Mouse (Mus musculus): ENCODE measurements at regions not wholly inside any gene's neighbourhood (a gene's known extent, or its start where the extent isn't known, plus 50 kb on each side); places are given as distances from the start of the nearest gene placed in this dataset.

DNA sequence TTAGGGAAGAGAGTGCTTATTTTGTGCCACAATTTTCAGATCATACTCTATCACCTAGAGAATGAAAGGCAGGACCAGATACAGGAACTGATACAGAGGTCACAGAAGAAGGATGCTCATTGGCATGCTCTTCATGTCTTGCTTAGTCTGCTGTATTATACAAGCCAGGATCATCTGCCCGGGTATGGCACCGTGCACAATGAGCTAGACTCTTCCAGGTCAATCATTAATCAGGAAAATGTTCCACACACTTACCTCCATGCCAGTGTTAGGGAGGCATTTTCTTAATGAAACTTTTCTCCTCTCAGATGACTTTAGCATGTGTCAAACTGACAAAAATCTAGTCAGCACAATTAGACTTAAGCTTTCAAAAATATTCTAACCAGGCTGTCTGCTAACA, 502.7 kb upstream of the Adamts5 start:
- H3K9ac ChIP-seq (ENCODE audit: insufficient read depth, low read depth) = no peak overlapping the region
- H3K4me1 ChIP-seq (ENCODE audit: control insufficient read depth in 1 of 2, insufficient read depth in 2 of 2) = peaks cover 0 to 6% of the 10 kb centered on the region in 2 experiments; a peak in 1 of 4 replicates
- no peaks in the 10 kb centered on the region for H3K27me3 ChIP-seq (replicated peaks)
- no peak overlapping the region for H3K4me2 ChIP-seq (ENCODE audit: insufficient read depth, low read depth, poor library complexity, severe bottlenecking)
- no peaks in the 10 kb centered on the region for H3K9me3 ChIP-seq (replicated peaks; ENCODE audit: low read length)
- dilution Hi-C loops (cut with MboI; ENCODE audit: extremely low pct_ligation_motif_present, extremely low pct_unique_long_range_greater_than_20kb, low sequenced_read_pairs) = no loop called here
- TF ChIP-seq JUND (conservative IDR thresholded peaks at IDR 0.05; ENCODE audit: low read depth, low read length) (no peak), ZNF384 (IDR thresholded peaks at IDR 0.05; ENCODE audit: low read depth, low read length) (no peak), CHD1 (IDR thresholded peaks at IDR 0.05; ENCODE audit: low read depth, low read length) (no peak), RCOR1 (conservative IDR thresholded peaks at IDR 0.05; ENCODE audit: low read depth, low read length) (no peak)
- no peak for DNase-seq (ENCODE audit: extremely low read depth)
- H3K36me3 ChIP-seq (replicated peaks in 1 of 2; ENCODE audit: control insufficient read depth in 1 of 2, insufficient read depth in 1 of 2, low read length in 1 of 2) = no peaks in the 10 kb centered on the region
- in situ Hi-C loops (cut with MboI; ENCODE audit: low pct_ligation_motif_present, low pct_unique_long_range_greater_than_20kb, low sequenced_read_pairs) = loop anchor here (25.0 kb wide), 1 partner anchor 833 kb away; no protein-coding TSS in a partner anchor
- H3K79me2 ChIP-seq (replicated peaks; ENCODE audit: control insufficient read depth, extremely low read depth, insufficient read depth, poor library complexity, severe bottlenecking) = no peaks in the 10 kb centered on the region
- no peak overlapping the region for H3K27ac ChIP-seq (ENCODE audit: insufficient read depth, low read depth)
- no peak overlapping the region for H3K4me3 ChIP-seq (replicated peaks in 1 of 3; ENCODE audit: low read depth in 2 of 3, low read length in 2 of 3, poor library complexity in 1 of 3)

DNA sequence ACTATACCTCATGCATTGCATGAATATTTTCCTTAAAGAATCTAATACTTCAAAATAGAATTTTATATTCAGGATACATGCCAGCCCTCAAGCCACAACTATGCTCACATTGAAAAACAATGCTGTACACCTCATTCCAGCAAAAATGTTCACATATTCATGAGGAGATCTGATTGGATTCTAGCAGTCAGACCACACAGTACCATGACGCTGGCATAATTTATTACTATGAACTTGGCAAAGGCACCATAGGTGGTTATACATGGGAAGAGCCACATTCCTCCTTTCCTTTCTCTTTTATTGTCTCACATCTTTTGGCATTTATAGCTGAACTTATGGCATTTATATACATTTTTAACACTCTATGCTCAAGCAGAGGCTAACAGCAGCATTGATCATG, 499.8 kb upstream of the Adamts5 start:
- H3K27me3 ChIP-seq (replicated peaks) = no peaks in the 10 kb centered on the region
- no peak overlapping the region for H3K27ac ChIP-seq (ENCODE audit: insufficient read depth, low read depth)
- no peak overlapping the region for H3K9ac ChIP-seq (ENCODE audit: insufficient read depth, low read depth)
- in situ Hi-C loops (cut with MboI; ENCODE audit: low pct_ligation_motif_present, low pct_unique_long_range_greater_than_20kb, low sequenced_read_pairs) = loop anchor here (25.0 kb wide), 1 partner anchor 836 kb away; no protein-coding TSS in a partner anchor
- no peak for DNase-seq (ENCODE audit: extremely low read depth)
- H3K4me1 ChIP-seq (ENCODE audit: control insufficient read depth in 1 of 2, insufficient read depth in 2 of 2) = no peaks in the 10 kb centered on the region
- no peaks in the 10 kb centered on the region for H3K36me3 ChIP-seq (replicated peaks in 1 of 2; ENCODE audit: control insufficient read depth in 1 of 2, insufficient read depth in 1 of 2, low read length in 1 of 2)
- no peak overlapping the region for H3K4me2 ChIP-seq (ENCODE audit: insufficient read depth, low read depth, poor library complexity, severe bottlenecking)
- TF ChIP-seq BHLHE40 (IDR thresholded peaks at IDR 0.05; ENCODE audit: low read depth, low read length) = no peak
- no peak for TF ChIP-seq ZNF384 (IDR thresholded peaks at IDR 0.05; ENCODE audit: low read depth, low read length)
- H3K79me2 ChIP-seq (replicated peaks; ENCODE audit: control insufficient read depth, extremely low read depth, insufficient read depth, poor library complexity, severe bottlenecking) = no peaks in the 10 kb centered on the region
- no peaks in the 10 kb centered on the region for H3K9me3 ChIP-seq (replicated peaks; ENCODE audit: low read length)
- dilution Hi-C loops (cut with MboI; ENCODE audit: extremely low pct_ligation_motif_present, extremely low pct_unique_long_range_greater_than_20kb, low sequenced_read_pairs) = no loop called here
- H3K4me3 ChIP-seq (replicated peaks in 1 of 3; ENCODE audit: low read depth in 2 of 3, low read length in 2 of 3, poor library complexity in 1 of 3) = no peak overlapping the region

DNA sequence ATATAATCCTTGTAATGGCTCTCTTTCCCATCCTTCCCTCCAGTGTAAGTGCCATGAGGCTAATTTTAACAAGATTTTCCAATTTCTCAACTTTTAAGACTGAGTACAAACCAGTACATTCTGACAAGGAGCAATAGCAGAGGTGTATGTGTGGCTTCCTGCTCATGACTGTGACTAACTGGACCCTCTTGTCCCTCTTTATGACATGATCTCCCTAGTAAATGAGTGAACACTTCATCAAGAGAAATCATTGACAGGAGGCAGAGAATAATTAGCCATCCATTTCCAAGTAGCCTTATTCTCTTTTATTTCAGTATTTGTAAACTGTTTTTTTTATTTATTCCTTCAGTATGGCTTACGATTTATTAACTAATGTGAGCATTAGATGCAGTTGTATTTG, 497.7 kb upstream of the Adamts5 start:
- Histone ChIP-seq H3K27ac (ENCODE audit: insufficient read depth, low read depth) (no peak overlapping the region), H3K79me2 (replicated peaks; ENCODE audit: control insufficient read depth, extremely low read depth, insufficient read depth, poor library complexity, severe bottlenecking) (no peaks in the 10 kb centered on the region), H3K4me1 (ENCODE audit: control insufficient read depth in 1 of 2, insufficient read depth in 2 of 2) (no peaks in the 10 kb centered on the region), H3K27me3 (replicated peaks) (no peaks in the 10 kb centered on the region), H3K9ac (ENCODE audit: insufficient read depth, low read depth) (no peak overlapping the region), H3K4me2 (ENCODE audit: insufficient read depth, low read depth, poor library complexity, severe bottlenecking) (no peak overlapping the region), H3K9me3 (replicated peaks; ENCODE audit: low read length) (no peaks in the 10 kb centered on the region), H3K36me3 (replicated peaks in 1 of 2; ENCODE audit: control insufficient read depth in 1 of 2, insufficient read depth in 1 of 2, low read length in 1 of 2) (no peaks in the 10 kb centered on the region), H3K4me3 (replicated peaks in 1 of 3; ENCODE audit: low read depth in 2 of 3, low read length in 2 of 3, poor library complexity in 1 of 3) (no peak overlapping the region)
- in situ Hi-C loops (cut with MboI; ENCODE audit: low pct_ligation_motif_present, low pct_unique_long_range_greater_than_20kb, low sequenced_read_pairs) = no loop called here
- dilution Hi-C loops (cut with MboI; ENCODE audit: extremely low pct_ligation_motif_present, extremely low pct_unique_long_range_greater_than_20kb, low sequenced_read_pairs) = no loop called here
- no peak for TF ChIP-seq KAT2A (IDR thresholded peaks at IDR 0.05; ENCODE audit: insufficient replicate concordance, low read length)
- DNase-seq (ENCODE audit: extremely low read depth) = no peak

DNA sequence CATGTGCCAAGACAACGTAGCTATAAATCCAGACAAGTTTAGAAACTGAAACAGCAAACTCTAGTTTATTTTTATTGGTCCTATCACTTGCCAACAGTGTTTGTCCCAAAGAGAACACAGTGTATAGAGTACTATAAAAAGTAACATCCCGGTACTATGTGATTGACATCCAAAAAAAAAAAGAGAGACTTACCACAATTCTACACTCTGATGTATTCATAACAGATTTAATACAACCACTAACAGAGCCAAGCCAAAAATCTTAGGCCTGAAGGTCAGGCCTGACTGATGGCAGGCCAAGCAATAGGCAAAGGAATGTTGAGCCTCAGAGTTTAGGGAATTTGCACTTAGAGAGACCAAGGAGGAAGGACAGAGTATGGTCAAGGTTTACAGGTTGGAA, 495.9 kb upstream of the Adamts5 start:
- Histone ChIP-seq H3K27ac (ENCODE audit: insufficient read depth, low read depth) (no peak overlapping the region), H3K79me2 (replicated peaks; ENCODE audit: control insufficient read depth, extremely low read depth, insufficient read depth, poor library complexity, severe bottlenecking) (no peaks in the 10 kb centered on the region), H3K4me3 (replicated peaks in 1 of 3; ENCODE audit: low read depth in 2 of 3, low read length in 2 of 3, poor library complexity in 1 of 3) (no peak overlapping the region), H3K9ac (ENCODE audit: insufficient read depth, low read depth) (no peak overlapping the region), H3K4me2 (ENCODE audit: insufficient read depth, low read depth, poor library complexity, severe bottlenecking) (no peak overlapping the region), H3K27me3 (replicated peaks) (no peaks in the 10 kb centered on the region), H3K9me3 (replicated peaks; ENCODE audit: low read length) (no peaks in the 10 kb centered on the region), H3K36me3 (replicated peaks in 1 of 2; ENCODE audit: control insufficient read depth in 1 of 2, insufficient read depth in 1 of 2, low read length in 1 of 2) (no peaks in the 10 kb centered on the region), H3K4me1 (ENCODE audit: control insufficient read depth in 1 of 2, insufficient read depth in 2 of 2) (no peaks in the 10 kb centered on the region)
- no peak for DNase-seq (ENCODE audit: extremely low read depth)
- in situ Hi-C loops (cut with MboI; ENCODE audit: low pct_ligation_motif_present, low pct_unique_long_range_greater_than_20kb, low sequenced_read_pairs) (no loop called here), dilution Hi-C loops (cut with MboI; ENCODE audit: extremely low pct_ligation_motif_present, extremely low pct_unique_long_range_greater_than_20kb, low sequenced_read_pairs) (no loop called here)
- TF ChIP-seq IRF4 (IDR thresholded peaks at IDR 0.05; ENCODE audit: low read depth, low read length) (no peak), RCOR1 (conservative IDR thresholded peaks at IDR 0.05; ENCODE audit: low read depth, low read length) (no peak), MAZ (IDR thresholded peaks at IDR 0.05; ENCODE audit: low read depth, low read length) (no peak), EP300 (IDR thresholded peaks at IDR 0.05; ENCODE audit: low read length) (no peak), MXI1 (IDR thresholded peaks at IDR 0.05; ENCODE audit: low read depth, low read length) (no peak), PAX5 (IDR thresholded peaks at IDR 0.05; ENCODE audit: low read length) (no peak), ZC3H11A (IDR thresholded peaks at IDR 0.05; ENCODE audit: low read depth, low read length) (no peak), RAD21 (IDR thresholded peaks at IDR 0.05; ENCODE audit: low read depth, low read length) (no peak), SMC3 (IDR thresholded peaks at IDR 0.05; ENCODE audit: low read depth, low read length) (no peak)

All from CH12.LX (cell line).